Mouse (Mus musculus) kidney, postnatal 25 days (tissue): ENCODE measurements around the gene Mamdc2.
"Not testable (repeated sequence)": the region's sequence is repeated elsewhere in the genome, so short reads cannot be mapped to it uniquely, and the experiment has no call there.

Source experiments
- DNase-seq, 2 experiments: peaks; one replicate each; pipeline ENCODE4 v3.0.0; 2021; ENCODE audit warnings: mixed read lengths in 2 of 2

Gene Mamdc2

DNA sequence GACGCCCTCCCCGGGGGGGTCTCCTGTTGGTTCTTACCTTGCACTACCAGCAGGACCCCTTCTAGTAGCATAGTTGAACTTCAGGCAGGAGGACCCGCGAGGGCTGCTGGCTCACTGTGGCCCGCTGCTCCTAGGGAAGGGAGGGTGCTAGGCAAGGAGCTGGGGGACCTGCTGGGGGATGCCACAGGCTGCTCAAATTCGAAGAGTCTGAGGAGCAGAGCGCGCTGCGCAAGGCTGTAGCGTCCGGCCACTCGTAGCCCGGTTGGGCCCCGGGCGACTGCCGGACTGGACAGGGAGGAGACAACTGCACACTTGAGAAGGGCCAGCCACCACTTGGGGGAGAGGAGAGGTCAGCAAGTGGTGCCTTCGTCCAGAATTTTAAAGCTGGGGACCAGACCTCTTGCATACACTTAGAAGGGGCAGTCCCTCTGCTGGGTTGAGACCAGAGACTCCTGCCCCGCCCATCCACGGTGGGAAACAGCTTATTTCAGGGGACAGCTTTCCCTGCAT lies at the start of gene Mamdc2:
Gene Mamdc2, minus strand, starts transcription at position 455 of the 510 bp plus-strand sequence.
- DNase-seq = peak in 1 of 2 experiments; percentile 39

DNA sequence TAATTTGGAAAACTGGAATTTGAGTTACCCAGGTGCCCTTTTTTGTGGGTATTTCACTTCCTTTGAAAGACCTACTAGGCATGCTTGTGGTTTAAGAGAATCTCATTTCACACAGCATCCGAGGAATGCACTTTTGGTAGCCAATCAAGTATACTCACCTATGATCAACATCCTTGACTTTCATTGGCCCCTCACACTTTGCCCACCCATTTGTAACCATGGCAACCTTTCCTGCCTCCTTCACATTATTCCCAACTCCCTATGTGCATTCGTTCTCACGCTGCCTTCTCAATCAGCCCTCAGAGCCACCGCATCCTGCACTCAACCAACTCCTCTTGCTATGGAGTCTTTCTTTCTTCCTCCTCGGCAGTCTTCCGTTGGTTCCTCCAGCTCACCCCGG lies 49.8 kb upstream of the Mamdc2 start:
- no peak for DNase-seq

DNA sequence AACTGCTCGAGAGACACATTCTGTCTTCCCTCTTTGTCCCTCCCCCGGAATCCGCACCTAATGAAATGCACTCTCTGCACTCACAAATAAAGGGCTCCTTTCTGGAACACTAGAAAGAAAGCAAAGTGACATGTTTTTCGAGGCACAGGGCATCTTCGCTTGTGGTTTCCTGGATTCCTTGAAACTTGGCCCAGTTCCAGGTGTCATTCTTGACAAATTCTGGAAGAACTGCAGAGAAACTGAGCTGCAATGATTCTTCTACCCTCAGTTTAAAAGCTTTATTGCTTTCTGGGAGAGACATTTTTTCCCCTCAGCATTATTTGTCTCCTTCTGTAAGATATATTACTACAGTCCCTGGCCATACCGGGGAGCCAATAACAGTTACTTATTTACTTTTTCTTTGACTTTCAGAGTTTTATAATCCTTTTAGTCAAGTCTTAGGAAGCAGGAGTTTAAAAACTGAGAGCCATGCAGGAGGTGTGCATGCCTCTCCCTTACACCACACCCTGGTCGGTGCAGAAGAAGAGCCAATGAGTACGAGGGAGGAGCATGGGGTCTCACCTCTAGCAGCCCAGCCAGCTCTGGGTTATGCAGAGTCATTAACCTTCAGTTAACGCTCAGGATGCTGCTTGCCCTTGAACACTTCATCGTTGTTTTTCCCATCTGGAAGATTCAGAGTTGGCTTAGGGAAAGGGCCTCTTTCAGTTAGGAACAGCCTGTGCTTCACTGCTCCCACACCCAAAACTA lies 49.1 kb upstream of the Mamdc2 start:
- DNase-seq = peak in 1 of 2 experiments; percentile 28

DNA sequence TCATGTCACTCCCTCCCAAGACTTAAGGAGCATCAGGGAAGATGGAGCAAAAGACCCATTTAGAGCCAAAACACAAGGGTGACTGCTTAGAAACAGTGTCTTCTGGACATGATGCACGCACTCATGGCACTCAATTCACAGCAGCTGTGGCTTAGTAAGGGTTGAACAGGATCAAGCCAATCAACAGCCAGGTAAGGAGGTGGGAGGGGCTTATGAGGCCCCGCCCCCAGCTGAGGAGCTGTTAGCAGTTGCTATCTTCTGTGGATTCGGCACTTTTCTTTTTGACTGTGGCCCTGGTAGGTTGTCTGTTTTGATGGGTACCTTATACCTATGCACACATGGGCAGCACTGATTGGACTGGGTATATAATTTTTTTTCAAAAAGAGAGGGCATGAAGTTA lies 48.3 kb upstream of the Mamdc2 start:
- DNase-seq = no peak

- no peak for DNase-seq
These were observed 44.4 kb upstream of the Mamdc2 start for GRCm38 (mm10) chr19:23492663-23493062.

DNA sequence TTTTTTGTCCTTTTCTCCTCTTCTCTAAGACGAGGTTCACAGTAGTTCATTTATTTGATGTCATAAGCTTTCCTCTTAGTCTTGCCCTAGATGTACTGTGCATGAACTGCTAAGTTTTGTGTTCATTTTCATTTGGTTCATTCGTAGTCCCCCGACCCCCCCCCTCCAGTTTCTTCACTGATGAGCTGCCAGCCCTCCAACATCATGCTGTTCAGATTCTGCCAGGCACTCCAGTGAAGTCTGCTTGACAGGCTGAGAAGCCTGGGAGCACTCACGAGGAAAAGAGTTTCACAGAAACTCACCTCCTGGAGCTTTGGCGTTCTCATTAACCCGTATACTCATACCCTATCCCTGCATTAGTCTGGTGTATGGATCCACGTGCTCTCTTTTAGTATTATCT lies 42.5 kb upstream of the Mamdc2 start:
- DNase-seq = not testable (repeated sequence)

DNA sequence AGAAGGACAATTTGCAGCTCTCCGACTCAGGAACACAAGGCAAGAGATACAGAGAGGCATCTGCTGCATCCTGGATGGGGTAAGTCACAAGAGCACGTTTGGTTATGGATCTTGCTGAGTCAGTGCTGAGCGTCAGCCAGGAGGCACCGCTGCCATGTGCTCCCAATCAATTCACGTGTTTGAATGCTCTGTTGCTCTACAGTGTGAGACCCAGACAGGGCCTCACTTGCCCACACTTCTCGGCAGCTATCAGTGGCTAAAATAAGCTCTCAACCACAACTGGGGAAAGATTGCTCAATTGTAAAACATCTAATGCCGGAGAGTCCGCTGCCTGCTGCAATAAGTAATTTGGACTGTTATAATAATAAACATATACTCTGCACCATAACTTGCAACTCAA lies 41.5 kb upstream of the Mamdc2 start:
- DNase-seq = no peak

DNA sequence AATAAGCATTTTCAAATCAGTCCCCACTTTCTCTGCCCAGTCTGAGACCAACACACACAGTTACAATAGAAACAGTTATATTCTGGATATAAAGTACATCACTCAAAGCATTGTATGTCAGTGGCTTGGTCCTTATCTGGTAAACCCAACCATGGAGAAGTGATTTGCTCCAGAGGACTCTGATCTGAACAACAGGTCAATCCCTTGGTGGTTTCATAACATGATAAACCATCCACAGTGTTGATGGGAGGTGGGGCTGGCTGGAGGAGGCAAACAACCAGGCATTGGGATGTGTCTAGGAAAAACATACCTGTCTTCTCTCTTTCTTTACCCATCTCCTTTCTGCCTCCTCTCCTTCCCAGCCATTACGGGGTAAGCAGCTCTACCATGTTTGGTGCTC lies 39.2 kb upstream of the Mamdc2 start:
- no peak for DNase-seq

GRCm38 (mm10) chr19:23486631-23487270 lies 38.5 kb upstream of the Mamdc2 start:
- DNase-seq = no peak

DNA sequence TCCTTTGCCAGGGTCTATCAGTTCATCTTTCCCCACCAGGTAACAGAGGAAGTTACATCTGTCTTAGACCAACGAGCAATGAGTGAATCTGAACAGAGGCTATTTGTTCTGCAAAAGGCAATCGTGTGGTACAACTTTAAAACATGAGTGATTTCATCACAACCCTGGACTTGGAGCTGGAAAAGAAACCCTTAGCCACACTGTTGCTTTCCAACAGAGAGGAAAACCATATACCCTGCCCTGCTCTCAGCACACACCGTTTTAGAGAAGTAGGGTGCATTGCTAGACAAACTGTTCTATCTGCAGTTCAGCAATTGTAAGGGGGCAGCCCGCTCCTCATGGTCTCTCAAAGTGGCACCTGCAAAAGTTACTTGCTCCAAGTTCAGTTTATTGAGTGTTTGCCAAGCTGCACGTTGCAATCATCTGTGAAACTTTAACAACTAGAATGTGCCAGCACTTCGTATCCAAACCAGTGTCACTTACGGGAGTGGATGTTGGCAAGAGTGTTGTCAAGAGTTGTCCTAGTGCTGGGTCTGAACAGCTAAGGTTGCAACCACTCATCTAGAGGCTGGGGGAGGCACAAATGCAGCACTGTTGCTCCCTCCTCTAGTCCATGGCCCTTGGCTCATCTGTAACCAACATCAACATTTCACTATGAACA lies 37.8 kb upstream of the Mamdc2 start:
- no peak for DNase-seq

GRCm38 (mm10) chr19:23482571-23482970 lies 34.3 kb upstream of the Mamdc2 start:
- DNase-seq = not testable (repeated sequence)

DNA sequence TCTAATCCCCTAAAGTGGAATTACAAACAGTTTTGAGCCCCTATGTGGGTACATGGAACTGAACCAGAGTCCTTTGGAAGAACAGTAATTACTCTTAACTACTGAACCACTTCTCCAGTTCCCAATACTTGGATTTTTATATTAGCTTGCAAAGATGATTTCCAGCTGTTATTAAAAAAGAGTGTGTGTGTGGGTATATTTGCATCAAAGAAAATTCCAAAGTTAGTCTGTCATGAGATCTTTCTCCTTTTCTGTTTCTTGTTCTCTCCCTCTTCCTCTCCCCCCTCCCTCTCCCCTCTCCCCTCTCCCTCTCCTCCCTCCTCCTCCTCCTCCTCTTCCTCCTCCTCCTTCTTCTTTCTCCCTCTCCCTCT lies 31.3 kb upstream of the Mamdc2 start:
- DNase-seq = no peak

DNA sequence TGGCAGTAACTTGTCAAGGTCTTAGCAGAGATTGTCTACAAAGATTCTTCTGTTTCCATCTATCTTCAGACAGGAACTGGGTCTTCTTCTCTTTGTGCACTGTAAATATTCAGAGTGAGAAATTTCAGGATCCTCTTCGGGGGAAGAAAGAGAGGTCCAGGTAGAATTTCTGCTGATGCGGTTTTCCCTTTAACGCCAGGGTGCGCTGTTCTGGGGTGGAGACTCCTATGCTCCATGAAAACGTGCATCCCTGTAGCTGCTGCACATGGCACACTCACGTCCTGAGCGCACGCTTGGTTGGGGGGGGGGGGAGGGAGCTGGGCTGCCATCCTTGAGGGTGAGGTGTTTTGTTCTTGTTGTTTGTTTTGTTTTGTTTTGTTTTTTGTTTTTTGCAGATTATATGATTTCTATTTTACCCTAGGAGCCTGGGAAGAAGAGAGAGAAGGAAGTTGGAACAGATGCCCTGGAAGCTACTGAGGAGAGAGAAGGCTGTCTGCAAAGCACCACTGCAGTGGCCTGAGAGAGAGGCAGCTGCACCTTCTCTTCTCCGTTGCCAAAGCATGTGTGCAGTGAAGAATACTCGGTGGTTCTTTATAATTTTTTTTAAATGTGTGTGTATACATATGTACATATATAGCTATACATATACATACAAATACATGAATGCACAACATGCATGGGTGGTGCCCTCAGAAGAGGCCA lies 30.8 kb upstream of the Mamdc2 start:
- peak; percentile 39 to 53 for DNase-seq

GRCm38 (mm10) chr19:23477826-23478225 lies 29.6 kb upstream of the Mamdc2 start:
- DNase-seq = no peak

- DNase-seq = no peak
These were observed 19.6 kb upstream of the Mamdc2 start for GRCm38 (mm10) chr19:23467866-23468265.

DNA sequence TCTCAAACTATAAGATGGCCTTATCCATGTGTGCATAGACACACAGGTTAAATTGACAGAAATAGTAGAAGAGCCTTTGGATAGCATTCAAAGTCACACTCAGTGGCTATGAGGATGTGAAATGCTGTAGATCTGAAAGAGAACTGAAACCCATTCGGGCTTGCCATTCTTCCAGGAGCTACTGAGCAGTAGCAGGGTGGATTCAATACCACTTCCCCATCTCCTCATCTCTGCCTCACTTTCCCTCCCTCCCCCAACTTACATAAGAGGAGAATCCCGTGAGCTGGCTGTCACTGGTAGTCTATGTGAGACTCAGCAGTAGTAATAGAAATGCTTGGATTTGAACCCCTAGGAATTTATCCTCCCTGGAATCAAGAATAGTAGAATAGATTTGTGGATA lies 18.8 kb upstream of the Mamdc2 start:
- no peak for DNase-seq

DNA sequence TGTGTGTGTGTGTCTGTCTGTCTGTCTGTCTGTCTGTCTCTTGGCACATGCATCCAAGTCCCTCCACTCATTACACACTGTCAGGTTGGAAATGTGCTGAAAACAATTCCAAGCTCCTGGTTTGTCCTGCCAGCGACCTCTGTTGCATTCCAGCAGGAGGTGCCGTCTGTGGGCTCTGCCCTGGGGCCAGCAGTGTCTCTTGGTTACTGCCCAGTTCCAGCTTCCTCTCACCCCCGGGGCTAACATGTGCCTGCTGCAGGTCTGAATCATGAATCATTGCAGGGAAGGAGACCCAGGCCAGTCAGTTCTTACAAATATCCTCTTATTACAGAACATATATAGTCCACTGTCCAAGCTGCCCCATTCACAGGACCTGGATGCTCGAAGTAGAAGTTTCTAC lies 9.2 kb upstream of the Mamdc2 start:
- DNase-seq = no peak

DNA sequence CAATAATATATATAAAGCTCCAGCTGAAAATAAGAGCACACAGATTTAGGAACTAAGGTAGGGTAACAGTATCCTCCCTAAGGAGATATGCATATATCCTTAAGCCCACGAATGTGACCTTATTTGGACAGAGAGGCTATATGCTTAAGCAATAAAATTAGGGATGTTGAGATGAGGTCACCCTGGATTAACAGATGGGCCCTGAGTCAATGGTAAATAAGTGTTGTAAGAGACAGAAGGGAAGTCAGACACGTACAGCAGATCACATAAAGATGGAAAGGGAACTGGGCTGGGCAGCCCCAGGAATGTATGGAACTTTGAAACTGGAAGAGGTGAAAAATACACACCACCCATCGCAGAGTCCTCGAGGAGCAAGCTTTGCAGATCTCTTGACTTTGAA lies 3.1 kb upstream of the Mamdc2 start:
- no peak for DNase-seq

DNA sequence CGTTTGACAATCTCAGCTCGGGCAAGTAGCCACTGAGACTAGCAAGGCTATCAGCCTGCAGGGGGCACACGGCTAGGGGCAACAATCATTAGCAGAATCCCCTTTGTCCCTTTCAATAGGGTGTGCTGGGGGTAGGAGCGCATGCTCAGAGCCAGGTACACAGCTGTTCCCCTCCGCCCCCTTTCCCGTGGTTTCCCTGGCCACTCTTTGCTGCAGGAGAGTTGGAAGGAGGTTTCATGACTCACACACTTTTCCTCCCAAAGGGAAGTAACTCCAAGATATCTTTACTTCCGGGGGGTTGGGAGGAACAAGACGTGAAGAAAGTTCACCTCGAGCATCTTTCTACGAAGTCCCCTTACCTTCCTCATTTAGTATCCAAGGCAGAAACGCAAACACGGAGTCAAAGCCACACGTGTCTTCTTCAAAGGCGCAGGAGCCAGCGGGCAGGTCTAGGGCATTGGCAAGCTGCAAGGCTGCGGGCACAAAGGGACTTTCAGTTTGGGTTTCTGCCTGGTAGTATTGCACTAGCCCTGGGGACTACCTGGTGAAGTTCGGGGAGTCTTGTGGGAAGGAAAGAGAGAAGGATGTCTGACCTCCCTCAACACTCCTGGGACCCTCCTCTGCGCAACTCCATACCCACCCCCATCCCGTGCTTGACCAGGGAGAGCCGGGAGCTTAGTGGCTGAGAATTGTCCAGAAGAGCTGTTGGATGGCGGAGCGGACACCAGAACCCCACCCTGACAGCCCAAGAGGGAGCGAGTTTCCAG lies 838 bp downstream of the Mamdc2 start:
- DNase-seq = no peak

GRCm38 (mm10) chr19:23444910-23445845 lies 3.1 kb downstream of the Mamdc2 start:
- no peak for DNase-seq

DNA sequence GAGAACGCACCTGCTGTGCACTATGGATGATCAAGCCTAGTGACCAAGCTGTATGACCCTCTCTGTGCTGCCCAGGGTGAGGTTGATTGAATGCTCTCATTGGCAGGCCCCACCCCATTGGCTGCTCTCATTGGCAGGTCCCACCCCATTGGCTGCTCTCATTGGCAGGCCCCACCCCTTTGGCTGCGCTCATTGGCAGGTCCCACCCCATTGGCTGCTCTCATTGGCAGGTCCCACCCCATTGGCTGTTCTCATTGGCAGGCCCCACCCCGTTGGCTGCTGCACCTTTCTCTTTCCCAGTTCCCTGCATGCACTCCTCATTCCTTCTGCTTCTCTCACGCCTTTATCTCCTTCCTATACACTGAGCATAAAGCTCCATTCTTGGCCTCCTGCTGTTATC lies 12.5 kb downstream of the Mamdc2 start:
- DNase-seq = no peak
